Mouse (Mus musculus): Measurements from ENCODE around the gene Sema4f. TPM values are rescaled to one million over a fixed set of nuclear protein-coding genes. Genes with fewer than 3 reads are reported as not detected.

The Sema4f gene
- polyA plus RNA-seq, 1 experiment from 2014 or later = 1.1 TPM

DNA sequence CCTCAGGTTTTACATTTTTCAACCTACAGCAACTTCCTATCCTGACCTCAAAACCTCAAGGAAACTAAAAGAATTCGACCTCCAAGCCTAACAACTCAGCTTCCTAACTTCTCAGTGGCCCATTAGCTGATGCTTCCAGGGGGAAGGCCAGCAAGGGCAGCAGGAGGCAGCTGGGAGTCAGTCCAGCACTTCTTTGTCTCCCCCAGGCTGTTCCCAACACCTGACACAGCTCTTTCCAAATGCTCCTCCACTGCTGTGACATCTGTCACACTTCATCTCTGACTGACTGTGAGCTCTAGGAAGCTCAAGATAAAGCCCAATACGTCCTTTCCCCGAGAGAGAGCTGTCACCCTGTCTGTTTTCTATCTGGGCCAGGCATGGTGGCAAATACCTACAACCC is 55.0 kb downstream of the Sema4f start:
- no peak overlapping the region for H3K4me3 ChIP-seq (ENCODE audit: low read depth, low read length)
- no peaks in the 10 kb centered on the region for H3K27me3 ChIP-seq (ENCODE audit: control insufficient read depth, insufficient read depth, low read length)
- WGBS = 71% methylated on average over 3 of the region's 3 CpGs
- ATAC-seq (ENCODE audit: low FRiP score) (no peak), DNase-seq (ENCODE audit: low spot score, missing footprints) (no peak)
- H3K4me2 ChIP-seq = no peak overlapping the region
- no peak overlapping the region for H3K9ac ChIP-seq (ENCODE audit: low read length)
- no peaks in the 10 kb centered on the region for H3K36me3 ChIP-seq (ENCODE audit: control insufficient read depth, insufficient read depth, low read length)
- no peak overlapping the region for H3K27ac ChIP-seq (ENCODE audit: low read depth, low read length)
- H3K9me3 ChIP-seq (ENCODE audit: control insufficient read depth, low read length) = no peaks in the 10 kb centered on the region
- no peaks in the 10 kb centered on the region for H3K4me1 ChIP-seq (ENCODE audit: control insufficient read depth, insufficient read depth, low read length)

DNA sequence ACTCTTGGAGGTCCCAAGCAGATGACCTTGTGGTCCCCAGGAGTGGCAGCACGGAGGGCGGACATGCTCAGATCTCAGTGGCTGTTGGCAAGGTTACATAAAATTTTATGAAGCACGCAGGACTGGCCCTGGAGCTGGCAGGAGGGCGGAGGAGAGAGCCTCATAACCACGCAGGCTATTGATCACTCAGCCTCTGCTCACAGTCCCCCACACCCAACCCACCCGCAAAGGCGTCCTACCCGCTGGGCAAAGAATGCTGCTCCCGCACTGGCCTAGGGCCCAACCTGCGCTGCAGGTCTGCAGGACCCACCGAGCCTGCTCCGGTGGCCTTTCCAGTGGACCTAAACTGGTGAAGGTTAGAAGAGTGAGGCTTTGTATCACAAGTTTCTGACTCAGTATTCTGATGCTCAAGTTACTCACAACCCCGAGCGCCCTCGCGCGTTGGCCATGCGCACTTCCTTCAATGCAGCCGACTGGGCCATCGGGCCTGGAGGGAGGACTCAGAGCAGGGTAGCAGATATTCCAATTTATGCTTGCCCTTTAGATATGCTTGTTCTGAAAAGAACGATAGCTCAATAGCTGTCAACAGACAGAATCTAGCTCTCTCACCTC is 58.0 kb downstream of the Sema4f start:
- no peaks in the 10 kb centered on the region for H3K27me3 ChIP-seq (ENCODE audit: control insufficient read depth, insufficient read depth, low read length)
- H3K36me3 ChIP-seq (ENCODE audit: control insufficient read depth, insufficient read depth, low read length) = no peaks in the 10 kb centered on the region
- DNase-seq (ENCODE audit: low spot score, missing footprints) (no peak), ATAC-seq (ENCODE audit: low FRiP score) (no peak)
- H3K9me3 ChIP-seq (ENCODE audit: control insufficient read depth, low read length) = no peaks in the 10 kb centered on the region
- 46% methylated on average over 21 of the region's 21 CpGs for WGBS
- H3K27ac ChIP-seq (ENCODE audit: low read depth, low read length) = no peak overlapping the region
- no peak overlapping the region for H3K4me2 ChIP-seq
- H3K9ac ChIP-seq (ENCODE audit: low read length) = no peak overlapping the region
- H3K4me3 ChIP-seq (ENCODE audit: low read depth, low read length) = no peak overlapping the region
- no peaks in the 10 kb centered on the region for H3K4me1 ChIP-seq (ENCODE audit: control insufficient read depth, insufficient read depth, low read length)

- Histone ChIP-seq H3K4me3 (ENCODE audit: low read depth, low read length) (no peak overlapping the region), H3K9me3 (ENCODE audit: control insufficient read depth, low read length) (no peaks in the 10 kb centered on the region), H3K4me1 (ENCODE audit: control insufficient read depth, insufficient read depth, low read length) (no peaks in the 10 kb centered on the region), H3K27me3 (ENCODE audit: control insufficient read depth, insufficient read depth, low read length) (no peaks in the 10 kb centered on the region), H3K4me2 (no peak overlapping the region), H3K36me3 (ENCODE audit: control insufficient read depth, insufficient read depth, low read length) (no peaks in the 10 kb centered on the region), H3K9ac (ENCODE audit: low read length) (no peak overlapping the region), H3K27ac (ENCODE audit: low read depth, low read length) (no peak overlapping the region)
- WGBS = 83% methylated on average over 3 of the region's 3 CpGs
- DNase-seq (ENCODE audit: low spot score, missing footprints) (no peak), ATAC-seq (ENCODE audit: low FRiP score) (no peak)
These were observed 58.8 kb downstream of the Sema4f start for GRCm38 (mm10) chr6:82880807-82881206.

DNA sequence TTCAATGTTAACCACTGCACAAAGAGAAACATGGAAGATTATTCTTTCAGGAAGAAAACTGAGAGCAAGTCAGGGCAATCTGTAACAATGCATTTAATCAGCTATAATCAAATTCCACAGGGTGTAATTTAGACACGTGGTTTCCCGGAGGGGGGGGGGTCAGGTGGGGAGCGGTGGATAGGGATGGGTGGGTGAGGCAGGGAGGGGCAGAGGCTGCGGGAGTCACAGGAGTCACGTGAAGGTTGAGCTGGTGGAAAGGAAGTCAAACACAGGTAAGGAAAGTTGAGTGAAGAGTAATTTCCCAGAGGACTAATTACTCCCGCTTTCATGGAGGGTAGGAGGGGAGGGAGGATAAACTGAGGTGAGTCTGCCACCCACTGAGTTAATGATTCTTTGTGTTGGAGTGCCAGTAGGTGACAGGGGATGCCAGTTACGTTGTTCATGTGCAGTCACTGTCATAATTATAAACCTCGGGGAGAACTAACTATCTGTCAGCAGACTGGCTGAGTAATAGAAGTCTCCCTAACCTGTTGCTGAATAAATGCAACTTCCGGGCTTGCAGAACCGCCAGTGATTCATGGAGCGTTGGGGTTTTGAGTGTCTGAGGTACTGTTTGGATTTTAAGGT is 60.0 kb downstream of the Sema4f start:
- Histone ChIP-seq H3K27ac (ENCODE audit: low read depth, low read length) (no peak overlapping the region), H3K4me3 (ENCODE audit: low read depth, low read length) (no peak overlapping the region), H3K27me3 (ENCODE audit: control insufficient read depth, insufficient read depth, low read length) (no peaks in the 10 kb centered on the region), H3K9ac (ENCODE audit: low read length) (no peak overlapping the region), H3K36me3 (ENCODE audit: control insufficient read depth, insufficient read depth, low read length) (no peaks in the 10 kb centered on the region), H3K9me3 (ENCODE audit: control insufficient read depth, low read length) (no peaks in the 10 kb centered on the region), H3K4me2 (no peak overlapping the region), H3K4me1 (ENCODE audit: control insufficient read depth, insufficient read depth, low read length) (no peaks in the 10 kb centered on the region)
- ATAC-seq (ENCODE audit: low FRiP score) = no peak
- DNase-seq (ENCODE audit: low spot score, missing footprints) = no peak
- WGBS = 76% methylated on average over 11 of the region's 11 CpGs

DNA sequence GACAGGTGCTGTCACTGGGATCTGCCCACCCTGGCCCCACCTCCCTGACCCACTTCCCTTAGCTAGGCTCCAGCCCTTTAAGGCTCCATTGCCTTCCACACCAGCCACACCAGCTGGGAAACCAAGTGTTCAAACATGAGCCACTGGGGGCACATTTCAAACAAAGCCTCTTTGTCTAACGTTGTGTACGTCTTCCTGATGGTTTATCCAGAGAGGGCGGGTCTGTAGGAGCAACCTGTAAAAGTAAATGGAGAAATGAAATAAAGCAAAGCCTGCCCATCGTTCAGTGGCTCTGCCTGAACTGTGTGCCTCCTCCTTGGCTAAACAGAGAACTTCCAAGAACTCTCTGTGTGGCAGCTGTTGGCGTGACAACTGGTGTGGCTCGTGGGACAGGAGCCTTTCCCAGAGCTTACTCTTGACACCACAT is 64.0 kb downstream of the Sema4f start:
- Histone ChIP-seq H3K4me2 (no peak overlapping the region), H3K9ac (ENCODE audit: low read length) (no peak overlapping the region), H3K4me3 (ENCODE audit: low read depth, low read length) (no peak overlapping the region), H3K36me3 (ENCODE audit: control insufficient read depth, insufficient read depth, low read length) (no peaks in the 10 kb centered on the region), H3K4me1 (ENCODE audit: control insufficient read depth, insufficient read depth, low read length) (no peaks in the 10 kb centered on the region), H3K27ac (ENCODE audit: low read depth, low read length) (no peak overlapping the region), H3K9me3 (ENCODE audit: control insufficient read depth, low read length) (no peaks in the 10 kb centered on the region), H3K27me3 (ENCODE audit: control insufficient read depth, insufficient read depth, low read length) (no peaks in the 10 kb centered on the region)
- WGBS = 85% methylated on average over 6 of the region's 6 CpGs
- DNase-seq (ENCODE audit: low spot score, missing footprints) = no peak
- no peak for ATAC-seq (ENCODE audit: low FRiP score)

DNA sequence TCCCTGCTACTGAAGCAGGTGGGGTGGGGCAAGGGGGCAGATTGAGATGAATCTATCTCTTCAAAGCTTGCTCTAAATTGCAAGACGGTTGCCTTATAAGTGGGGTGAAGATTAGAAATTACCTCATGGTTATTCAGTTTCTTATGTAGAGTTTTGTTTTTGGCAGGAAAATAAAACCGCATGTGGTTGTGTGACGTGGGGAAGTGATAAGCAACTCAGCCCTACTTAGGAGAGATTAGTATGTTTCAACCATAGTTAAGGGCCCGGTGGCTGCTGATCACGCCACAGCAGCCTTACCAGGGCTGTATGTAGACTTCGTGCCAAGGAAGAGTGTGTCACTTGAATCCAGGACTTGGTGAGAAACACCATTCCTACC is 67.2 kb downstream of the Sema4f start:
- H3K4me1 ChIP-seq (ENCODE audit: control insufficient read depth, insufficient read depth, low read length) = no peaks in the 10 kb centered on the region
- no peak overlapping the region for H3K4me2 ChIP-seq
- no peak overlapping the region for H3K9ac ChIP-seq (ENCODE audit: low read length)
- H3K9me3 ChIP-seq (ENCODE audit: control insufficient read depth, low read length) = no peaks in the 10 kb centered on the region
- ATAC-seq (ENCODE audit: low FRiP score) = no peak
- no peak overlapping the region for H3K27ac ChIP-seq (ENCODE audit: low read depth, low read length)
- 84% methylated on average over 6 of the region's 6 CpGs for WGBS
- H3K27me3 ChIP-seq (ENCODE audit: control insufficient read depth, insufficient read depth, low read length) = no peaks in the 10 kb centered on the region
- no peaks in the 10 kb centered on the region for H3K36me3 ChIP-seq (ENCODE audit: control insufficient read depth, insufficient read depth, low read length)
- DNase-seq (ENCODE audit: low spot score, missing footprints) = no peak
- no peak overlapping the region for H3K4me3 ChIP-seq (ENCODE audit: low read depth, low read length)

DNA sequence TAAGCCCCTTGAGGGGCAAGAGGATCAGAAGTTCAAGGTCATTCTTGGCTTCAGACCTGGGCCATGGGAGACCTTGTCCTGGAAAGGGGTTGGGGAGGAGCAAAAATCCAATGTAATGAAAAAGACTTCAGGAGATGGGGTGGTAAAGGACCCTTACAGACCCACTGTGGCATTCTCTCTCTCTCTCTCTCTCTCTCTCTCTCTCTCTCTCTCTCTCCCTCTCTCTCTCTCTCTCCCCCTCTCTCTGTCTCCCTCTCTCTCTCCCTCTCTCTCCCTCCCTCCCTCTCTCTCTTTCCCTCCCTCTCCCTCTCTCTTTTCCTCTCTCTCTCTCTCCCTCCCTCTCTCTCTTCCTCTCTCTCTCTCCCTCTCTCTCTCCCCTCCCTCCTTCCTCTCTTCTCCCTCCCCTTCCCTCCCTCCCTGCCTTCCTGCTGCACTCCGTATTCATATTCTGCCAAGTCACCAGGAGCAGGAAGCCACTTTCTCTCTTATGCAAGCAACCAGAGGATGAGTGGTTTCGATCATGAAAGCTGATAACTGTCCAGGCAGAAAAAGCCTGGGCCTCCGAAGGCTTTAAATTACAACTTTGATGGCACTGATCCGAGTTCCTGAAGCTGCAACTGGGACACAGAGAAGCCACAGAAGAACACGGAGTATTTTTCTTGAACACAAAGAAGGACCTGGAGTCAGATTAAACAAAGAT is 67.8 kb downstream of the Sema4f start:
- Histone ChIP-seq H3K36me3 (ENCODE audit: control insufficient read depth, insufficient read depth, low read length) (no peaks in the 10 kb centered on the region), H3K9me3 (ENCODE audit: control insufficient read depth, low read length) (no peaks in the 10 kb centered on the region), H3K4me1 (ENCODE audit: control insufficient read depth, insufficient read depth, low read length) (no peaks in the 10 kb centered on the region), H3K27me3 (ENCODE audit: control insufficient read depth, insufficient read depth, low read length) (no peaks in the 10 kb centered on the region), H3K9ac (ENCODE audit: low read length) (no peak overlapping the region), H3K27ac (ENCODE audit: low read depth, low read length) (no peak overlapping the region), H3K4me3 (ENCODE audit: low read depth, low read length) (no peak overlapping the region), H3K4me2 (no peak overlapping the region)
- 45% methylated on average over 5 of the region's 5 CpGs for WGBS
- DNase-seq (ENCODE audit: low spot score, missing footprints) (no peak), ATAC-seq (ENCODE audit: low FRiP score) (no peak)

GRCm38 (mm10) chr6:82868476-82868875 is 71.1 kb downstream of the Sema4f start:
- ATAC-seq (ENCODE audit: low FRiP score) = no peak
- WGBS = 83% methylated on average over 5 of the region's 5 CpGs
- H3K4me2 ChIP-seq = no peak overlapping the region

GRCm38 (mm10) chr6:82863380-82863874 is 76.1 kb downstream of the Sema4f start:
- Histone ChIP-seq H3K27ac (ENCODE audit: low read depth, low read length) (no peak overlapping the region), H3K4me2 (no peak overlapping the region), H3K4me1 (ENCODE audit: control insufficient read depth, insufficient read depth, low read length) (no peaks in the 10 kb centered on the region), H3K4me3 (ENCODE audit: low read depth, low read length) (no peak overlapping the region), H3K27me3 (ENCODE audit: control insufficient read depth, insufficient read depth, low read length) (no peaks in the 10 kb centered on the region), H3K9me3 (ENCODE audit: control insufficient read depth, low read length) (no peaks in the 10 kb centered on the region), H3K36me3 (ENCODE audit: control insufficient read depth, insufficient read depth, low read length) (no peaks in the 10 kb centered on the region), H3K9ac (ENCODE audit: low read length) (no peak overlapping the region)
- no peak for DNase-seq (ENCODE audit: low spot score, missing footprints)
- ATAC-seq (ENCODE audit: low FRiP score) = no peak
- 76% methylated on average over 8 of the region's 8 CpGs for WGBS

More at GRCm38 (mm10) chr6:82868476-82868875, 71.1 kb downstream of the Sema4f start:
- H3K36me3 ChIP-seq (ENCODE audit: control insufficient read depth, insufficient read depth, low read length) = no peaks in the 10 kb centered on the region
- no peak overlapping the region for H3K27ac ChIP-seq (ENCODE audit: low read depth, low read length)
- no peak for DNase-seq (ENCODE audit: low spot score, missing footprints)
- no peak overlapping the region for H3K4me3 ChIP-seq (ENCODE audit: low read depth, low read length)
- no peaks in the 10 kb centered on the region for H3K9me3 ChIP-seq (ENCODE audit: control insufficient read depth, low read length)
- H3K9ac ChIP-seq (ENCODE audit: low read length) = no peak overlapping the region
- H3K27me3 ChIP-seq (ENCODE audit: control insufficient read depth, insufficient read depth, low read length) = no peaks in the 10 kb centered on the region
- H3K4me1 ChIP-seq (ENCODE audit: control insufficient read depth, insufficient read depth, low read length) = no peaks in the 10 kb centered on the region

Measured in midbrain, embryonic 11.5 days (tissue).